Mouse (Mus musculus): ENCODE measurements at regions not wholly inside any gene's neighbourhood (a gene's known extent, or its start where the extent isn't known, plus 50 kb on each side); places are given as distances from the start of the nearest gene placed in this dataset.

GRCm38 (mm10) chr1:186183204-186183651 is 66.1 kb upstream of the Lyplal1 start:
- no peak for TF ChIP-seq CTCF (IDR thresholded peaks at IDR 0.05; ENCODE audit: low read depth)
- Histone ChIP-seq H3K4me2 (ENCODE audit: low read length) (peak overlapping the region; percentile 56), H3K36me3 (ENCODE audit: insufficient read depth, low read length) (no peaks in the 10 kb centered on the region), H3K27ac (peak overlapping the region; percentile 42; the same call in 1 of the 2 replicates), H3K4me3 (replicated peaks; ENCODE audit: low read depth, low read length) (no peak overlapping the region), H3K27me3 (ENCODE audit: insufficient read depth, low read length) (no peaks in the 10 kb centered on the region), H3K4me1 (replicated peaks; ENCODE audit: insufficient read depth, low read length) (no peaks in the 10 kb centered on the region; the same call in 1 of the 2 replicates), H3K9ac (ENCODE audit: low read depth, low read length) (no peak overlapping the region), H3K9me3 (replicated peaks; ENCODE audit: low read length) (no peaks in the 10 kb centered on the region)
- ATAC-seq (replicated peaks; ENCODE audit: low FRiP score, low read depth) (no peak), DNase-seq (ENCODE audit: low spot score) (no peak)
- 64% methylated on average over 8 of the region's 8 CpGs for WGBS

- Histone ChIP-seq H3K27ac (peak overlapping the region; percentile 42; the same call in 1 of the 2 replicates), H3K36me3 (ENCODE audit: insufficient read depth, low read length) (no peaks in the 10 kb centered on the region), H3K9me3 (replicated peaks; ENCODE audit: low read length) (no peaks in the 10 kb centered on the region), H3K4me1 (replicated peaks; ENCODE audit: insufficient read depth, low read length) (no peaks in the 10 kb centered on the region; the same call in 1 of the 2 replicates), H3K4me3 (replicated peaks; ENCODE audit: low read depth, low read length) (peak overlapping the region; percentile 15; the same call in 1 of the 2 replicates), H3K4me2 (ENCODE audit: low read length) (peak overlapping the region; percentile 56), H3K9ac (ENCODE audit: low read depth, low read length) (no peak overlapping the region), H3K27me3 (ENCODE audit: insufficient read depth, low read length) (no peaks in the 10 kb centered on the region)
- 12% methylated on average over 23 of the region's 23 CpGs for WGBS
- TF ChIP-seq CTCF (IDR thresholded peaks at IDR 0.05; ENCODE audit: low read depth), result peak; percentile 81
- peak; percentile 91 for ATAC-seq (replicated peaks; ENCODE audit: low FRiP score, low read depth)
- DNase-seq (ENCODE audit: low spot score), result peak; percentile 92
These were observed 65.5 kb upstream of the Lyplal1 start for GRCm38 (mm10) chr1:186182498-186183203.

- ATAC-seq (replicated peaks; ENCODE audit: low FRiP score, low read depth), result no peak
- H3K27me3 ChIP-seq (ENCODE audit: insufficient read depth, low read length), result no peaks in the 10 kb centered on the region
These were observed 59.9 kb upstream of the Lyplal1 start for GRCm38 (mm10) chr1:186177019-186177418.

GRCm38 (mm10) chr1:186173472-186174014 is 56.4 kb upstream of the Lyplal1 start:
- Histone ChIP-seq H3K9me3 (replicated peaks; ENCODE audit: low read length) (no peaks in the 10 kb centered on the region), H3K4me2 (ENCODE audit: low read length) (no peak overlapping the region), H3K36me3 (ENCODE audit: insufficient read depth, low read length) (no peaks in the 10 kb centered on the region), H3K4me3 (replicated peaks; ENCODE audit: low read depth, low read length) (no peak overlapping the region), H3K27me3 (ENCODE audit: insufficient read depth, low read length) (no peaks in the 10 kb centered on the region), H3K27ac (no peak overlapping the region), H3K4me1 (replicated peaks; ENCODE audit: insufficient read depth, low read length) (no peaks in the 10 kb centered on the region), H3K9ac (ENCODE audit: low read depth, low read length) (no peak overlapping the region)
- ATAC-seq (replicated peaks; ENCODE audit: low FRiP score, low read depth) (no peak), DNase-seq (ENCODE audit: low spot score) (no peak)
- no peak for TF ChIP-seq CTCF (IDR thresholded peaks at IDR 0.05; ENCODE audit: low read depth)
- 50% methylated on average over 8 of the region's 8 CpGs for WGBS

More at GRCm38 (mm10) chr1:186177019-186177418, 59.9 kb upstream of the Lyplal1 start:
- Histone ChIP-seq H3K9me3 (replicated peaks; ENCODE audit: low read length) (no peaks in the 10 kb centered on the region), H3K36me3 (ENCODE audit: insufficient read depth, low read length) (no peaks in the 10 kb centered on the region), H3K4me2 (ENCODE audit: low read length) (no peak overlapping the region), H3K4me1 (replicated peaks; ENCODE audit: insufficient read depth, low read length) (no peaks in the 10 kb centered on the region), H3K27ac (no peak overlapping the region), H3K4me3 (replicated peaks; ENCODE audit: low read depth, low read length) (no peak overlapping the region), H3K9ac (ENCODE audit: low read depth, low read length) (no peak overlapping the region)
- no peak for DNase-seq (ENCODE audit: low spot score)
- WGBS, result 54% methylated on average over 3 of the region's 3 CpGs
- TF ChIP-seq CTCF (IDR thresholded peaks at IDR 0.05; ENCODE audit: low read depth), result no peak

GRCm38 (mm10) chr1:186171691-186172090 is 54.6 kb upstream of the Lyplal1 start:
- TF ChIP-seq CTCF (IDR thresholded peaks at IDR 0.05; ENCODE audit: low read depth), result no peak
- no peak overlapping the region for H3K4me3 ChIP-seq (replicated peaks; ENCODE audit: low read depth, low read length)
- no peaks in the 10 kb centered on the region for H3K9me3 ChIP-seq (replicated peaks; ENCODE audit: low read length)
- no peak for ATAC-seq (replicated peaks; ENCODE audit: low FRiP score, low read depth)
- no peaks in the 10 kb centered on the region for H3K36me3 ChIP-seq (ENCODE audit: insufficient read depth, low read length)
- H3K9ac ChIP-seq (ENCODE audit: low read depth, low read length), result no peak overlapping the region
- DNase-seq (ENCODE audit: low spot score), result no peak
- no peaks in the 10 kb centered on the region for H3K4me1 ChIP-seq (replicated peaks; ENCODE audit: insufficient read depth, low read length)
- H3K27me3 ChIP-seq (ENCODE audit: insufficient read depth, low read length), result no peaks in the 10 kb centered on the region
- WGBS, result 88% methylated on average over 6 of the region's 6 CpGs
- H3K4me2 ChIP-seq (ENCODE audit: low read length), result no peak overlapping the region
- H3K27ac ChIP-seq, result no peak overlapping the region

All from kidney, postnatal 0 days (tissue).